Comparison of ENCODE assay signal across 11 mouse cellular contexts in genomic region chr8:114777271-114777980, GRCm38 (mm10).
A peak's percentile ranks its signal among the peaks of the same experiment; 100 is the strongest.
DNase-seq lines count a peak whose midpoint lies in the region; ATAC-seq and TF ChIP-seq lines count a peak whose summit lies in the region.
"Had no signal": no experiment of that assay in that cellular context is flagged by ENCODE, and none has a peak within 500 bp of the region (broad histone marks: within the 10 kb centered on the region; RNA-seq: fewer than 3 reads in every experiment).

No protein-coding gene starts in this region.

- H3K4me3 ChIP-seq in lung, embryonic 14.5 days (ENCODE audit: low read depth, low read length): no peak overlapping the region
- H3K4me3 ChIP-seq in myocyte: no peak overlapping the region
- H3K4me3 ChIP-seq: hindbrain, embryonic 15.5 days had no signal

- no peaks in the 10 kb centered on the region for H3K27me3 ChIP-seq in lung, embryonic 14.5 days (ENCODE audit: insufficient read depth, low read length)
- H3K27me3 ChIP-seq in myocyte (ENCODE audit: control insufficient read depth, insufficient read depth, insufficient read length): no peaks in the 10 kb centered on the region

- intact Hi-C loops in left cerebral cortex, postnatal 36 days (cut with DNase I): no loop called here

- H3K36me3 ChIP-seq in lung, embryonic 14.5 days (ENCODE audit: insufficient read depth): no peaks in the 10 kb centered on the region
- H3K36me3 ChIP-seq in myocyte (ENCODE audit: control insufficient read depth, insufficient read depth): no peaks in the 10 kb centered on the region
- H3K36me3 ChIP-seq: hindbrain, embryonic 15.5 days had no signal

- H3K79me2 ChIP-seq in myocyte (ENCODE audit: control insufficient read depth, insufficient read depth): no peaks in the 10 kb centered on the region

- H3K4me1 ChIP-seq in lung, embryonic 14.5 days (ENCODE audit: insufficient read depth): peaks cover 16% of the 10 kb centered on the region

- TF ChIP-seq CTCF in lung, embryonic 14.5 days (IDR thresholded peaks at IDR 0.05; ENCODE audit: low read depth): no peak

- H3K9ac ChIP-seq in lung, embryonic 14.5 days: no peak overlapping the region
- H3K9ac ChIP-seq: hindbrain, embryonic 15.5 days had no signal

- no peak for TF ChIP-seq POLR2A in myocyte (IDR thresholded peaks at IDR 0.05; ENCODE audit: insufficient read length, low read depth)

- DNase-seq in adrenal gland, adult (ENCODE audit: inconsistent age in 2 of 2, low spot score in 1 of 2): peak; percentile 31 to 70
- DNase-seq in adrenal gland, adult 8-10 months: no peak
- DNase-seq in lung, embryonic 14.5 days: peak; percentile 38
- DNase-seq in lung, postnatal 4 days: no peak
- peak; percentile 59 for DNase-seq in kidney, postnatal 14 days
- no peak for DNase-seq in layer of hippocampus, adult 9-10 months (ENCODE audit: low spot score)
- no peak for DNase-seq in left cerebral cortex, postnatal 36 days (ENCODE audit: low spot score in 2 of 2)
- DNase-seq: gastrocnemius, postnatal 25 days; lung, postnatal 10 days had no signal

- WGBS in lung, embryonic 14.5 days: 50% methylated on average over 10 of the region's 10 CpGs

- no peak overlapping the region for H3K27ac ChIP-seq in lung, embryonic 14.5 days (ENCODE audit: low read depth)
- H3K27ac ChIP-seq: hindbrain, embryonic 15.5 days had no signal

- H3K9me3 ChIP-seq in lung, embryonic 14.5 days (ENCODE audit: low read depth, low read length): no peaks in the 10 kb centered on the region
- H3K9me3 ChIP-seq: hindbrain, embryonic 15.5 days had no signal

- H3ac ChIP-seq in myocyte (ENCODE audit: control insufficient read depth, insufficient read length): no peak overlapping the region

- no peak overlapping the region for H3K4me2 ChIP-seq in lung, embryonic 14.5 days
- H3K4me2 ChIP-seq in myocyte (ENCODE audit: low read depth): peak overlapping the region; percentile 48
- H3K4me2 ChIP-seq: hindbrain, embryonic 15.5 days had no signal

- ATAC-seq in lung, embryonic 14.5 days (ENCODE audit: insufficient read depth): no peak

TF ChIP-seq in myocyte, 11 proteins besides CTCF, POLR2A, EP300 and RAD21:
- TF ChIP-seq USF1 (IDR thresholded peaks at IDR 0.05; ENCODE audit: low read depth): no peak
- TF ChIP-seq MYOD1 (IDR thresholded peaks at IDR 0.05; ENCODE audit: control insufficient read depth in 1 of 3, insufficient read length in 2 of 3, low read depth in 2 of 3): peak in 1 of 3 experiments; percentile 17

Comparison
In these comparisons a context has a peak if more than half of its experiments do, and no peak if none do; other contexts are left out.
1. DNase-seq: peak in adrenal gland, adult (2 of 2), lung, embryonic 14.5 days (single experiment) and kidney, postnatal 14 days (single experiment); none in adrenal gland, adult 8-10 months (single experiment), lung, postnatal 4 days (0 of 2), layer of hippocampus, adult 9-10 months (single experiment) and left cerebral cortex, postnatal 36 days (0 of 2).